Mouse (Mus musculus): Measurements from ENCODE around the gene Fbxl17. TPM values are rescaled to one million over a fixed set of nuclear protein-coding genes. Genes with fewer than 3 reads are reported as not detected.

The Fbxl17 gene
- 10 to 100 TPM; 46.7 to 63.6 (median 51.9) TPM for total RNA-seq (2022)

- peak; percentile 44 to 51 for DNase-seq (ENCODE audit: low spot score in 2 of 2)
Measured at GRCm38 (mm10) chr17:63499636-63500155, at the start of gene Fbxl17. Gene Fbxl17, minus strand, starts transcription at chr17:63500017.

- no peak for DNase-seq (ENCODE audit: low spot score in 2 of 2)
Measured at GRCm38 (mm10) chr17:63547465-63547864, 47.6 kb upstream of the Fbxl17 start.

GRCm38 (mm10) chr17:63534576-63535265 is 34.9 kb upstream of the Fbxl17 start:
- no peak for DNase-seq (ENCODE audit: low spot score in 2 of 2)

GRCm38 (mm10) chr17:63533074-63533836 is 33.4 kb upstream of the Fbxl17 start:
- no peak for DNase-seq (ENCODE audit: low spot score in 2 of 2)

GRCm38 (mm10) chr17:63529476-63529875 is 29.7 kb upstream of the Fbxl17 start:
- no peak for DNase-seq (ENCODE audit: low spot score in 2 of 2)

GRCm38 (mm10) chr17:63520691-63521090 is 20.9 kb upstream of the Fbxl17 start:
- DNase-seq (ENCODE audit: low spot score in 2 of 2) = no peak

GRCm38 (mm10) chr17:63510451-63510850 is 10.6 kb upstream of the Fbxl17 start:
- no peak for DNase-seq (ENCODE audit: low spot score in 2 of 2)

GRCm38 (mm10) chr17:63501091-63501490 is 1.3 kb upstream of the Fbxl17 start:
- DNase-seq (ENCODE audit: low spot score in 2 of 2) = no peak

GRCm38 (mm10) chr17:63500156-63500834 is 478 bp upstream of the Fbxl17 start:
- DNase-seq (ENCODE audit: low spot score in 2 of 2) = peak; percentile 73 to 79

- peak; percentile 9 to 39 for DNase-seq (ENCODE audit: low spot score in 2 of 2)
Measured at GRCm38 (mm10) chr17:63498717-63499635, 841 bp downstream of the Fbxl17 start.

- DNase-seq (ENCODE audit: low spot score in 2 of 2) = no peak
Measured at GRCm38 (mm10) chr17:63498182-63498716, 1.6 kb downstream of the Fbxl17 start.

- DNase-seq (ENCODE audit: low spot score in 2 of 2) = no peak
Measured at GRCm38 (mm10) chr17:63497206-63497731, 2.5 kb downstream of the Fbxl17 start.

- DNase-seq (ENCODE audit: low spot score in 2 of 2) = no peak
Measured at GRCm38 (mm10) chr17:63496153-63496552, 3.7 kb downstream of the Fbxl17 start.

- no peak for DNase-seq (ENCODE audit: low spot score in 2 of 2)
Measured at GRCm38 (mm10) chr17:63493876-63494580, 5.8 kb downstream of the Fbxl17 start.

GRCm38 (mm10) chr17:63493274-63493673 is 6.5 kb downstream of the Fbxl17 start:
- DNase-seq (ENCODE audit: low spot score in 2 of 2) = no peak

- no peak for DNase-seq (ENCODE audit: low spot score in 2 of 2)
Measured at GRCm38 (mm10) chr17:63492665-63493273, 7.0 kb downstream of the Fbxl17 start.

- no peak for DNase-seq (ENCODE audit: low spot score in 2 of 2)
Measured at GRCm38 (mm10) chr17:63489525-63489924, 10.3 kb downstream of the Fbxl17 start.

GRCm38 (mm10) chr17:63467866-63468265 is 32.0 kb downstream of the Fbxl17 start:
- peak in 1 of 2 experiments; percentile 21 for DNase-seq (ENCODE audit: low spot score in 2 of 2)

- no peak for DNase-seq (ENCODE audit: low spot score in 2 of 2)
Measured at GRCm38 (mm10) chr17:63465239-63465638, 34.6 kb downstream of the Fbxl17 start.

Measured in gastrocnemius, adult 8-10 months (tissue).